Mouse (Mus musculus) midbrain, postnatal 0 days (tissue): Measurements from ENCODE around the gene Pdzrn3. TPM values are rescaled to one million over a fixed set of nuclear protein-coding genes. Genes with fewer than 3 reads are reported as not detected.

ENCODE experiments used
- ATAC-seq: fragments of 200-750 bp; cut with Nextera tagmentation; 2 replicates; pipeline ENCODE4 v1.8.0; 2017; ENCODE audit warnings: moderate number of reproducible peaks, mild to moderate bottlenecking, moderate TSS enrichment, moderate library complexity; ENCODE audit not compliant: low FRiP score
- DNase-seq: peaks from one replicate; pipeline ENCODE4 v3.0.0-alpha.2; 2015; ENCODE audit warnings: low spot score
- H3K27ac ChIP-seq: fragments of 300-500 bp; sonication (generic); 2 replicates; pipeline ENCODE4 v1.5.1; 2014; ENCODE audit warnings: low read depth, mild to moderate bottlenecking, low read length, mixed read lengths
- H3K27me3 ChIP-seq: fragments of 300-500 bp; sonication (generic); 2 replicates; pipeline ENCODE4 v1.6.1; 2014; ENCODE audit warnings: low read length, control low read depth, mixed read lengths; ENCODE audit not compliant: insufficient read depth
- H3K36me3 ChIP-seq: fragments of 300-500 bp; sonication (generic); 2 replicates; pipeline ENCODE4 v1.6.1; 2014; ENCODE audit warnings: low read length, control low read depth, mixed read lengths; ENCODE audit not compliant: insufficient read depth
- H3K4me1 ChIP-seq: fragments of 300-500 bp; sonication (generic); 2 replicates; pipeline ENCODE4 v1.6.1; 2014; ENCODE audit warnings: mild to moderate bottlenecking, control low read depth, antibody characterized with exemption, low read length, mixed read lengths; ENCODE audit not compliant: insufficient read depth
- H3K4me2 ChIP-seq: fragments of 300-500 bp; sonication (generic); 2 replicates; pipeline ENCODE4 v1.6.1; 2014; ENCODE audit warnings: low read depth, mild to moderate bottlenecking, low read length, mixed read lengths; ENCODE audit not compliant: poor library complexity, severe bottlenecking
- H3K4me3 ChIP-seq: fragments of 300-500 bp; sonication (generic); 2 replicates; pipeline ENCODE4 v1.5.1; 2014; ENCODE audit warnings: low read depth, mild to moderate bottlenecking, low read length, moderate library complexity
- H3K9ac ChIP-seq: fragments of 300-500 bp; sonication (generic); replicated peaks from 2 replicates; pipeline ENCODE4 v1.6.1; 2014; ENCODE audit warnings: mild to moderate bottlenecking, low read length, moderate library complexity, mixed read lengths; ENCODE audit not compliant: poor library complexity, severe bottlenecking
- H3K9me3 ChIP-seq: fragments of 300-500 bp; sonication (generic); 2 replicates; pipeline ENCODE4 v1.6.1; 2016; ENCODE audit warnings: low read length, control low read depth
- CTCF ChIP-seq: IDR thresholded peaks from 2 replicates; pipeline ENCODE4 v1.5.1; 2016; ENCODE audit warnings: antibody characterized with exemption, mild to moderate bottlenecking
- WGBS: fragments of 180-500 bp; shearing (Covaris S2); extraction: QIAGEN DNeasy Blood & Tissue Kit; methylation state at CpG from one replicate; pipeline ENCODE4 v1.1.7; 2014; 5-methylcytosine and 5-hydroxymethylcytosine counted together
- polyA plus RNA-seq: library from polyadenylated mRNA; unstranded; fragments of >200 nt; fragmentation: Nextera tagmentation; extraction: Ambion mirVana; gene quantifications from 2 replicates; pipeline ENCODE4 v1.2.1, GENCODE M21; 2015
- total RNA-seq: library from RNA; depleted of rRNA; stranded (reverse); fragments of >200 nt; gene quantifications from 2 replicates; pipeline ENCODE4 v1.2.3, GENCODE M21; 2014

Pdzrn3 gene
- total and polyA plus RNA-seq, 2 experiments from 2014 or later: 10.8 to 27.2 TPM

- Histone ChIP-seq H3K9me3 (no peaks in the 10 kb centered on the region), H3K27ac (no peak overlapping the region), H3K4me2 (no peak overlapping the region), H3K27me3 (no peaks in the 10 kb centered on the region), H3K9ac (no peak overlapping the region), H3K4me1 (no peaks in the 10 kb centered on the region), H3K36me3 (no peaks in the 10 kb centered on the region), H3K4me3 (no peak overlapping the region)
- ATAC-seq (no peak), DNase-seq (no peak)
- TF ChIP-seq CTCF: no peak
- 98% methylated on average over 3 of the region's 3 CpGs for WGBS
Measured at GRCm38 (mm10) chr6:101322580-101322979, 55.1 kb downstream of the Pdzrn3 start.

- Histone ChIP-seq H3K4me1 (no peaks in the 10 kb centered on the region), H3K9ac (no peak overlapping the region), H3K9me3 (no peaks in the 10 kb centered on the region), H3K27me3 (no peaks in the 10 kb centered on the region), H3K4me2 (no peak overlapping the region), H3K36me3 (no peaks in the 10 kb centered on the region), H3K4me3 (no peak overlapping the region), H3K27ac (no peak overlapping the region)
- ATAC-seq (no peak), DNase-seq (no peak)
- TF ChIP-seq CTCF: no peak
- WGBS: 86% methylated on average over 3 of the region's 3 CpGs
Measured at GRCm38 (mm10) chr6:101320386-101320785, 57.3 kb downstream of the Pdzrn3 start.

- Histone ChIP-seq H3K36me3 (no peaks in the 10 kb centered on the region), H3K4me3 (no peak overlapping the region), H3K27ac (no peak overlapping the region), H3K4me1 (no peaks in the 10 kb centered on the region), H3K9me3 (no peaks in the 10 kb centered on the region), H3K27me3 (no peaks in the 10 kb centered on the region), H3K4me2 (no peak overlapping the region), H3K9ac (no peak overlapping the region)
- WGBS: 81% methylated on average over 7 of the region's 7 CpGs
- no peak for TF ChIP-seq CTCF
- no peak for ATAC-seq
- no peak for DNase-seq
Measured at GRCm38 (mm10) chr6:101319374-101319967, 58.2 kb downstream of the Pdzrn3 start.

- ATAC-seq: no peak
- Histone ChIP-seq H3K27ac (no peak overlapping the region), H3K4me2 (no peak overlapping the region), H3K9ac (no peak overlapping the region), H3K27me3 (no peaks in the 10 kb centered on the region), H3K4me1 (no peaks in the 10 kb centered on the region), H3K4me3 (no peak overlapping the region), H3K9me3 (no peaks in the 10 kb centered on the region), H3K36me3 (no peaks in the 10 kb centered on the region)
- DNase-seq: peak; percentile 14
- 35% methylated on average over 6 of the region's 6 CpGs for WGBS
- TF ChIP-seq CTCF: no peak
Measured at GRCm38 (mm10) chr6:101318530-101318929, 59.2 kb downstream of the Pdzrn3 start.

- 52% methylated on average over 6 of the region's 6 CpGs for WGBS
- ATAC-seq: no peak
- Histone ChIP-seq H3K4me2 (no peak overlapping the region), H3K27me3 (no peaks in the 10 kb centered on the region), H3K36me3 (no peaks in the 10 kb centered on the region), H3K4me3 (no peak overlapping the region), H3K27ac (no peak overlapping the region), H3K4me1 (peaks cover 4% of the 10 kb centered on the region; the same call in 1 of the 2 replicates), H3K9me3 (no peaks in the 10 kb centered on the region), H3K9ac (no peak overlapping the region)
- no peak for DNase-seq
- TF ChIP-seq CTCF: no peak
Measured at GRCm38 (mm10) chr6:101311446-101311845, 66.3 kb downstream of the Pdzrn3 start.

- H3K4me3 ChIP-seq: no peak overlapping the region
- no peak for DNase-seq
- no peak for TF ChIP-seq CTCF
- H3K9ac ChIP-seq: no peak overlapping the region
- H3K27ac ChIP-seq: no peak overlapping the region
- 90% methylated on average over 9 of the region's 9 CpGs for WGBS
- no peak overlapping the region for H3K4me2 ChIP-seq
- no peak for ATAC-seq
- H3K27me3 ChIP-seq: no peaks in the 10 kb centered on the region
- H3K4me1 ChIP-seq: peaks cover 4% of the 10 kb centered on the region; the same call in 1 of the 2 replicates
- no peaks in the 10 kb centered on the region for H3K9me3 ChIP-seq
- no peaks in the 10 kb centered on the region for H3K36me3 ChIP-seq
Measured at GRCm38 (mm10) chr6:101310491-101310890, 67.2 kb downstream of the Pdzrn3 start.
